Mouse (Mus musculus): Measurements from ENCODE around the gene Cacna2d3.

Cacna2d3 gene

GRCm38 (mm10) chr14:29485416-29485815 lies 236.2 kb downstream of the Cacna2d3 start:
- DNase-seq (ENCODE audit: low spot score) = no peak

- peak; percentile 26 for DNase-seq (ENCODE audit: low spot score)
These were observed 243.2 kb downstream of the Cacna2d3 start for GRCm38 (mm10) chr14:29478403-29478983.

GRCm38 (mm10) chr14:29464277-29464676 lies 257.4 kb downstream of the Cacna2d3 start:
- DNase-seq (ENCODE audit: low spot score) = no peak

- peak; percentile 60 for DNase-seq (ENCODE audit: low spot score)
These were observed 272.5 kb downstream of the Cacna2d3 start for GRCm38 (mm10) chr14:29449203-29449602.

GRCm38 (mm10) chr14:29443091-29444026 lies 278.3 kb downstream of the Cacna2d3 start:
- peak; percentile 81 for DNase-seq (ENCODE audit: low spot score)

DNA sequence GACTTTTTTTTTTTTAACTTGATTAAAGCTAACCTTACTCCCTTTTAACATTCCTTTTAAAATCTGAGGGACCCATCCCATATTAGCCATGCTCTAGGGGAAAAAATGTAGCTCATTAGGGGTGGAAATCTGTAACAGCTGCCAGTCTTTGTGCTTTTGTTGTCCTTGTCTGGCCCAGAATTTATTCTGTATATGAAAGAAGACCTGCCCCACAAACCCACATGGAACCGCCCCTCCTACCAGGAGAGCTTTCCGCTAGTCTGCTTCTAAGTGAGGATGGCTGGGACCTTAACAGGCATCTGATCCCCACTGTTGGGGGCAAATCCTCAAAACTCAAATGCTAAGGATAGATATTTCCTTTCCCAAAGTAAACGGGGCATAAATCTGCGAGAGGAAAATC lies 279.2 kb downstream of the Cacna2d3 start:
- DNase-seq (ENCODE audit: low spot score) = peak; percentile 27

DNA sequence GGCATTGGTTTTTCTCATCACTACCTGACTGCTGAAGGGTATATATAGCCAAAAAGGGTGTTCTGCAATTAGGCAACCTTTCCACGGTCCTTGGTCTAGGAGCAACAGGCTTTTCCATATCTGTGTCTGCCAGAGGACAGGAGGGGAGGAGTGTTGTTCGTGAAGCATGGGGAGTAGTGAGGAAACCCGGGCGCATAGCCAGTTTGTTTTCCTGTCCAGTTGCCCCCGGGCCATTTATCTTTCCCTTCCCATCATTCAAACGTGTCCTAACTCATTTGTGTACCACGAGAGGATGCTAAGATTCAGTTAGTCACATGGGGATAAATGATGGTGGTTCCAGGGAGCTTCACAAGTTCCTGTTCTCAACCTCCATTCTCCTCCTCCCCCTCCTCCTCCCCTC lies 283.0 kb downstream of the Cacna2d3 start:
- no peak for DNase-seq (ENCODE audit: low spot score)

DNA sequence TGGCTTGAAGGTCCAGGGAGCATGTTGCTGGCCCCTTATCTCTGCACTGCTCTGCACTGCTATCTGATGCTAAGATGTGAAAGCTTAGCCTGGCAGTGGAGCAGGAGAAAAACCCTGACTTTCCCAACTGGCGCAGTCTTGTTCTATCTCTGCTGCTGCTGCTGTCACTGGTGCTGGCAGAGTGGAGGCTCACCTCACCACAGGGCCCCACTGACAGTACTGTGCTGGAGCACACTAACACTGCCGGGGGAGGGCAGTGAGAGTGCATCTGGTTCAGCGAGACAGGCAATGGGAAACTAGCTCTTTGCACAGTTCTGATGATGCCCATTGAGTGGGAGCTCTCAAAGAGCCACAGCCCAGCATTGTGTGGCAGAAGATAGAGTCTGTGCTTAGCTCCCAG lies 283.4 kb downstream of the Cacna2d3 start:
- DNase-seq (ENCODE audit: low spot score) = no peak

GRCm38 (mm10) chr14:29435203-29435602 lies 286.5 kb downstream of the Cacna2d3 start:
- DNase-seq (ENCODE audit: low spot score) = no peak

GRCm38 (mm10) chr14:29433716-29434115 lies 287.9 kb downstream of the Cacna2d3 start:
- no peak for DNase-seq (ENCODE audit: low spot score)

- DNase-seq (ENCODE audit: low spot score) = no peak
These were observed 288.5 kb downstream of the Cacna2d3 start for GRCm38 (mm10) chr14:29433076-29433714.

DNA sequence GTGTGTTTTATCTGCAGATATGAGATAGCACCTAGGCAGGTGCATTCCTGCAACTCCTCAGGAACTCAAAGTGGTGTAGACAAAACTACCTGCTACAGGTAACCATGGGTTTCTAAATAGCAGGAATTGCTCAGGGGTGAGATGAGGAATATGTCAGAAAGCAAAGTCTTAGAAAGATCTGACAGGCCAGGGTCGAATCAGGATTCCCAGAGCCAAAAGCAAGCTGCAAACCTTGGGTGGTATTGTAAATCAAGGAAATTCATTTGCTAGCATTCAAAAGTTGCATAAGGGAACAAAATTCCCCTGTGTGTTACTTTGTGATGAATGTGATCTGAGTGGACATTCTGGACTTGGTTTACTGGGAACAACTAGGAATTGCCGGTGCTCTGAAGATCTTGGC lies 291.9 kb downstream of the Cacna2d3 start:
- no peak for DNase-seq (ENCODE audit: low spot score)

GRCm38 (mm10) chr14:29425666-29426065 lies 296.0 kb downstream of the Cacna2d3 start:
- no peak for DNase-seq (ENCODE audit: low spot score)

DNA sequence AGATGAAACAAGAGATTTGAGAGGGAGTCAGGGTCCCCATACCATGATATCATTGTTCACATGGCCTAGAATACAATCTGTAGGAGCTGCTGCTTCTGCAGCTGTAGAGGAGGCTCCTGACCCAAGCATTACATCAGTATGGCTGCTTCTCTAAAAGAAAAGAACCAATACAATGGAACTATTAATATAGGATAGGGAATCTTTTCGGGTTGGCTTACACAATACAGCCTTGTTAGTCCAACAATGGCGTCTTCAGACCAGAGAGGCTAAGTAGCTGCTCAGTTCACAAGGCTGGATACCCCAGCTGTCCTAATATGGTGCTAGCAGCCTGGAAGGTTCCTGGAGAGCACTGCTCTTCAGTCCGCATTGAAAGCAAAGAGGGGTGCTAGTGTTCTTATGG lies 296.5 kb downstream of the Cacna2d3 start:
- no peak for DNase-seq (ENCODE audit: low spot score)

GRCm38 (mm10) chr14:29405878-29406165 lies 315.8 kb downstream of the Cacna2d3 start:
- no peak for DNase-seq (ENCODE audit: low spot score)

- DNase-seq (ENCODE audit: low spot score) = no peak
These were observed 316.4 kb downstream of the Cacna2d3 start for GRCm38 (mm10) chr14:29405125-29405877.

GRCm38 (mm10) chr14:29403849-29404808 lies 317.5 kb downstream of the Cacna2d3 start:
- no peak for DNase-seq (ENCODE audit: low spot score)

DNA sequence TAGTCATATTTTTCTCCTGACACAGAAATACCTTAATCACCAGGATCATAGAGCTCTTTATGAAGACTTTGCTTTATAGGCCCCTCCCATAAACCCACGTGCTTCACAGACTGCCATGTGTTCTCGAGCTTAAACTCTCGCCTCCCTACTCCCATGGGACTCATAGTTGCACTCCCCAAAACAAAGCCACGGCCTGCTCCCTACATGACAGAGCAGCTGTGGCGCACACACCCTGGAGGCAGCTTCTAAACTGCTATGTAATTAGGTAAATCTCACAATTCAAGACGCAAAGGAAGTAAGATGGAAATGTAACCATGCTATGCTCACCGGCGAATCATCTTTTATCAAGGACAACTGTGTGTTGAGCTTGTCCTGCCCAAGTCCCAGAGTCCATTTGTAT lies 319.2 kb downstream of the Cacna2d3 start:
- DNase-seq (ENCODE audit: low spot score) = peak; percentile 9

GRCm38 (mm10) chr14:29393786-29394185 lies 327.9 kb downstream of the Cacna2d3 start:
- no peak for DNase-seq (ENCODE audit: low spot score)

DNA sequence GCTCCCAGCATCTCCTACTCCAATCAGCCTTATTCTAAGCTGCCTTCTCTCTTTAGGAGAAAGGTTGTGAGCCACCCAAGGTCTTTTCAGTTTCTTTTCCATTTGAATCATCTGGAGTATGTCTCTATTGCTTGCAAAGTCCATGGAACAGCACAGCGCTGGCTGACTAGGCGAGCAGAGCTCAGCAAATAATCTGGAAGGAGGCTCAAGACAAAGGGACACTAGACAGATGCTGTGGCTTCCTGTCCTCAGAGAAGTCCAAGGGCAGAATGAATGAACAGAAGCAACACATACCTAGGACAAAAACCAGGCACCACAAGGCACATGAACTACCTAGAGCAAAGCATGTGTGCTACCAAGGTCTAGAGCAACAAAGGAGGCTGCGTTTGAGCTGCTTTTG lies 328.8 kb downstream of the Cacna2d3 start:
- no peak for DNase-seq (ENCODE audit: low spot score)

GRCm38 (mm10) chr14:29391489-29391888 lies 330.2 kb downstream of the Cacna2d3 start:
- DNase-seq (ENCODE audit: low spot score) = no peak
